Mouse (Mus musculus) CD4-positive naive resting alpha-beta T cell, adult 57 days (primary cell): ENCODE measurements around the gene Mecom. TPM values are rescaled to one million over a fixed set of nuclear protein-coding genes. Genes with fewer than 3 reads are reported as not detected.

Source experiments
- total RNA-seq: library from RNA; stranded (reverse); gene quantifications from one replicate; pipeline ENCODE4 v1.2.4, GENCODE M21; 2023

Mecom gene
- not detected for total RNA-seq

DNA sequence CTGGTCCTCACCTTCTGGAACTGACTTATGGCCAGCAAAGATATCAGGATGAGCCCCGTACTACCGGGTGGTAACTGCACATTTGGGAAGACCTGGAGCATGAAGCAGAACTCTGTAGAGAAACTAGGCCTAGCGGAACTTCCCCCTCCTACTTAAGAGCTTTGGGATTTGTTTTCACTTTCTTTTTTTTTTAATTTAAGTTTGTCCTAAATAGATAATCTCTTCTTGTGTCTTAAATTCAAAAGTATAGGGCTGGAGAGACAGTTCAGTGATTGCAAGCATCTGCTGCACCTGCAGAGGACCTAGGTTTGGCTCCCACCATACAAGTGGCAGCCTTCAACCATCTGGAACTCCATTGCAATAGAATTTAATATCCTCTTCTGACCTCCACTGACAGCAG lies at the start of gene Mecom:
TSS of gene Mecom (minus strand) at position 101 of the 400 bp plus-strand sequence.

Other genes starting within 250 kb of the Mecom start
- gene Actrt3, start 51.9 kb upstream of the Mecom start, total RNA-seq = 0.38 TPM
- 55.0 TPM for gene Mynn, start 54.1 kb upstream of the Mecom start, total RNA-seq
- gene Lrriq4, start 96.5 kb upstream of the Mecom start, total RNA-seq = not detected
- gene Lrrc34, start 99.9 kb upstream of the Mecom start, total RNA-seq = not detected
- gene Lrrc31, start 151.8 kb upstream of the Mecom start, total RNA-seq = not detected
- not detected for gene Samd7, start 198.3 kb upstream of the Mecom start, total RNA-seq
- gene Sec62, start 244.9 kb upstream of the Mecom start, total RNA-seq = 80.9 TPM